Mouse (Mus musculus) limb, embryonic 14.5 days (tissue): ENCODE results near the gene Serpina3m. TPM values are rescaled to one million over a fixed set of nuclear protein-coding genes. Genes with fewer than 3 reads are reported as not detected.

Experiments
- ATAC-seq: fragments of 200-750 bp; cut with Nextera tagmentation; 2 replicates; pipeline ENCODE4 v1.8.0; 2017; ENCODE audit warnings: low read depth, moderate number of reproducible peaks, moderate TSS enrichment; ENCODE audit not compliant: low FRiP score
- DNase-seq: peaks from one replicate; pipeline ENCODE4 v3.0.0-alpha.2; 2015; ENCODE audit warnings: low spot score
- H3K27ac ChIP-seq: fragments of 300-500 bp; sonication (generic); replicated peaks from 2 replicates; pipeline ENCODE4 v1.5.1; 2014; ENCODE audit warnings: low read depth, mild to moderate bottlenecking, low read length, moderate library complexity, mixed read lengths
- H3K27me3 ChIP-seq: fragments of 300-500 bp; sonication (generic); 2 replicates; pipeline ENCODE4 v1.6.1; 2014; ENCODE audit warnings: low read length, mixed read lengths; ENCODE audit not compliant: control insufficient read depth, insufficient read depth
- H3K36me3 ChIP-seq: fragments of 300-500 bp; sonication (generic); 2 replicates; pipeline ENCODE4 v1.6.1; 2014; ENCODE audit warnings: mild to moderate bottlenecking, low read length, moderate library complexity, mixed read lengths; ENCODE audit not compliant: control insufficient read depth, insufficient read depth
- H3K4me1 ChIP-seq: fragments of 300-500 bp; sonication (generic); 2 replicates; pipeline ENCODE4 v1.6.1; 2014; ENCODE audit warnings: antibody characterized with exemption, low read length, mixed read lengths; ENCODE audit not compliant: control insufficient read depth, insufficient read depth
- H3K4me2 ChIP-seq: fragments of 300-500 bp; sonication (generic); replicated peaks from 2 replicates; pipeline ENCODE4 v1.6.1; 2014; ENCODE audit warnings: low read depth, mild to moderate bottlenecking, low read length, moderate library complexity; ENCODE audit not compliant: severe bottlenecking
- H3K4me3 ChIP-seq: fragments of 300-500 bp; sonication (generic); replicated peaks from 2 replicates; pipeline ENCODE4 v1.5.1; 2014; ENCODE audit warnings: low read length
- H3K9ac ChIP-seq: fragments of 300-500 bp; sonication (generic); 2 replicates; pipeline ENCODE4 v1.6.1; 2014; ENCODE audit warnings: mild to moderate bottlenecking, low read depth, low read length, moderate library complexity; ENCODE audit not compliant: severe bottlenecking
- H3K9me3 ChIP-seq: fragments of 300-500 bp; sonication (generic); 2 replicates; pipeline ENCODE4 v1.6.1; 2016; ENCODE audit warnings: low read length; ENCODE audit not compliant: control insufficient read depth
- POLR2A ChIP-seq: fragments of 200-500 bp; IDR thresholded peaks from 2 replicates; pipeline ENCODE4 v1.8.0; 2012; ENCODE audit warnings: inconsistent platforms, mild to moderate bottlenecking, moderate library complexity, borderline replicate concordance; ENCODE audit not compliant: insufficient read depth, insufficient read length; ENCODE audit errors: extremely low read depth
- WGBS: fragments of 180-500 bp; shearing (Covaris S2); extraction: QIAGEN DNeasy Blood & Tissue Kit; methylation state at CpG from one replicate; pipeline ENCODE4 v1.1.7; 2014; 5-methylcytosine and 5-hydroxymethylcytosine counted together
- polyA plus RNA-seq, 2 experiments: library from polyadenylated mRNA; depleted of rRNA in 1 of 2; stranded (reverse) in 1 of 2; unstranded in 1 of 2; fragments of >200 nt; fragmentation: Nextera tagmentation in 1 of 2; extraction: Ambion mirVana in 1 of 2; gene quantifications; 2 replicates each; pipeline versions ENCODE4 v1.2.1 to v1.2.3; 2012 to 2014

Serpina3m gene
- polyA plus RNA-seq, 2 experiments: not detected

DNA sequence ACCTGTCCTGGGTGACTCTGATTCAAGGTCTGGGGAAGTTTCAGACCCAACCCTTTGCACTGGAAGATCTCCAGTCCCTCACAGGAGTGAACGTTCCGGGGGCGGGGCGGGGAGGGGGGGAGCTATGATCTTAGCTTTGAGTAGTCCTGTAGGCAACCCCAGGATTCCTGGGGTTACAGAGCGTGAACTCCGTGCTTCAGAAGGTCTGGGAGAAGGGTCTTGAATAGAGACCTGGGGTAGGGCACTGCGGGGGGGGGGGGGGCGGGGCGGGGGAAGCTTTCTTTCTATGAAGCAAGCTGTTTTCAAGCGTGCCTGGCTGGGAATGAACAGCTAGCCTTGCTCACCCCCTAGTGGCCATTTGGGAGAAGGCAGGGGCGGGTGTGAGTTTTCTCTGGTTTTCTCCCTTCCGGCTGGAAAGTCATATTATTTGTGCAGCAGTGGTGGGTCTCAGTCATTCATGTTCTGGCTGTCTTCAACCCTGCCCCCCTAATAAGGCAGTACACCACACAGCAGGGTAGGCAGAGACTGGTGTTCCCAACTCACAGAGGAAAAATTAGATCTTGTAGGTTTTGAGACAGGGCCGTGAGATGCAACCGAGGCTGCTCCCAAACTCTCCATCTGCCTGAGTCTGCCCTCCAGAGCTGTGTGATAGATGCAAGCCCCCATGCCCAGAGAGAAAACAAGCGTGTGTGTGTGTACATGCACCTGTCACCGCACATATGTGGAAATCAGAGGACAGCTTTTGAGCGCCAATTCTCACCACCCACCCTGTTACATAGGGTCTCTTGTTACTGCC, 80.3 kb downstream of the Serpina3m start:
- DNase-seq (peak; percentile 87), ATAC-seq (peak; percentile 32)
- Histone ChIP-seq H3K4me2 (peak overlapping the region; percentile 48), H3K4me3 (peak overlapping the region; percentile 20), H3K36me3 (no peaks in the 10 kb centered on the region), H3K9me3 (no peaks in the 10 kb centered on the region), H3K27me3 (no peaks in the 10 kb centered on the region), H3K9ac (peak overlapping the region; percentile 26; the same call in 1 of the 2 replicates), H3K4me1 (peaks cover 15% of the 10 kb centered on the region), H3K27ac (no peak overlapping the region)
- 0 out of 2 replicates have a peak, but pooled peaks have one; percentile 18 for TF ChIP-seq POLR2A
- WGBS: 23% methylated on average over 13 of the region's 17 CpGs

DNA sequence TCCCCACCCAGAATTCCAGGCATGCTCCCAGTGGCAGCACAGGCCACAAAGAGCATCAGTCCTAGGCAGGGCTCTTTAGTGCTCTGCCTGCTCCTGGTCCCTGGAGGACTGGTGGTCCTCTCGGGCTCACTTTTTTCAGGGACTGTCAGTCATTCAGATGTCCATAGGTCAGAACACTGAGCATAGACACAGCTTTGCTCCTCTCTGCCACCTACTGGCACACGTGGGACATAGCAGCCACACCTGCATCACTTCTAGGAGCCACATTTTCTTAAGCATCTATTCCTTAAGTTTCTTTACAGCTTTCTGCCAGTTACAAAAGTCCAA, 80.8 kb downstream of the Serpina3m start:
- ATAC-seq: no peak

GRCm38 (mm10) chr12:104422615-104423392, 84.5 kb downstream of the Serpina3m start:
- WGBS: 63% methylated on average over 11 of the region's 11 CpGs

More for the DNA sequence above, 80.8 kb downstream of the Serpina3m start:
- no peak for TF ChIP-seq POLR2A
- Histone ChIP-seq H3K4me3 (no peak overlapping the region), H3K9me3 (no peaks in the 10 kb centered on the region), H3K27me3 (no peaks in the 10 kb centered on the region), H3K36me3 (no peaks in the 10 kb centered on the region), H3K9ac (no peak overlapping the region), H3K4me1 (peaks cover 15% of the 10 kb centered on the region), H3K4me2 (no peak overlapping the region), H3K27ac (no peak overlapping the region)
- no peak for DNase-seq
- 21% methylated on average over 2 of the region's 2 CpGs for WGBS

GRCm38 (mm10) chr12:104425591-104425990, 87.3 kb downstream of the Serpina3m start:
- H3K4me1 ChIP-seq: peaks cover 11% of the 10 kb centered on the region
- 74% methylated on average over 3 of the region's 3 CpGs for whole genome bisulfite sequencing
- H3K27me3 ChIP-seq: no peaks in the 10 kb centered on the region
- DNase-seq: no peak
- H3K9ac ChIP-seq: no peak overlapping the region
- ATAC-seq: no peak
- no peak overlapping the region for H3K4me2 ChIP-seq
- H3K4me3 ChIP-seq: no peak overlapping the region
- TF ChIP-seq POLR2A: no peak
- no peak overlapping the region for H3K27ac ChIP-seq
- no peaks in the 10 kb centered on the region for H3K36me3 ChIP-seq
- H3K9me3 ChIP-seq: no peaks in the 10 kb centered on the region

More at GRCm38 (mm10) chr12:104422615-104423392, 84.5 kb downstream of the Serpina3m start:
- H3K9ac ChIP-seq: no peak overlapping the region
- H3K36me3 ChIP-seq: no peaks in the 10 kb centered on the region
- 0 out of 2 replicates have a peak overlapping the region, but pooled peaks have one; percentile 2 for H3K27ac ChIP-seq
- peak; percentile 69 for DNase-seq
- ATAC-seq: peak; percentile 61
- no peaks in the 10 kb centered on the region for H3K27me3 ChIP-seq
- peaks cover 11% of the 10 kb centered on the region for H3K4me1 ChIP-seq
- no peak overlapping the region for H3K4me3 ChIP-seq
- no peak overlapping the region for H3K4me2 ChIP-seq
- TF ChIP-seq POLR2A: no peak
- H3K9me3 ChIP-seq: no peaks in the 10 kb centered on the region

- peak; percentile 52 for DNase-seq
- ATAC-seq: 0 out of 2 replicates have a peak, but pooled peaks have one; percentile 14
- Histone ChIP-seq H3K27me3 (no peaks in the 10 kb centered on the region), H3K36me3 (no peaks in the 10 kb centered on the region), H3K9ac (no peak overlapping the region), H3K4me2 (no peak overlapping the region), H3K9me3 (no peaks in the 10 kb centered on the region), H3K4me1 (peaks cover 10% of the 10 kb centered on the region), H3K4me3 (no peak overlapping the region), H3K27ac (no peak overlapping the region)
- 7% methylated on average over 7 of the region's 7 CpGs for WGBS
- TF ChIP-seq POLR2A: no peak
Observed at GRCm38 (mm10) chr12:104426915-104427314, 88.6 kb downstream of the Serpina3m start.
